Mouse (Mus musculus): ENCODE measurements around the gene Nupl2.

Nupl2 gene

DNA sequence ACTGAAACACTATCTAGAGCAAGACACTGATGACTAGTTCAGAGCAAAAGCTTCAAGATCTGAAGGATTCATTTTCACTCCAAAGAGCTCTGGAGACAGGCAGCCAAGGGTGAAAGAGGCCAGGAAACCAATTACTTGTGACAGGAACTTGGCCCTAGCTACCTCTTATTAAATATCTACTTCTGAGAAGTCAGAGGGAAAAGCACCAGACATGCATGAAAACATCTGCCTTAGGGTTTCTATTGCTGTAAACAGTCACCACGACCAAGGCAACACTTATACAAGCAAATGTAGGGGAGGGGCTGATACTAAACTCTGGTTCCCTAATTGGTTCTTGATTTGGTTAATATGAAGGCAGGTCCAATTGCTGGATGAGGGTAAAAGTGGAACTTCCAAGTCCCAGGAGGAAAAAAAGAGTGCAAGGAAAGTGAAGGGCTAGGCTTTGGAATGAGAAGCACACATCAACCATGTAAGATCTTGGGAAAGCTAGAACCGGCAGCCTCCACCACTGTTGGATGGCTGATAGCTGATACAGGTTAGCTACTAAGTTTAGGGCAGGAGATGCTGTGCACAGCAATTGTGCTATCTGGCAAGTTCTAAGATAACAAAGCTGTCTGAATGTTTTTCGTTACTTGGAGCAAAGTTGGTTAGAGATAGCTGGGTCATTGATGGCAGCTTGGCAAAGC, 49.2 kb downstream of the Nupl2 start:
- no peak for DNase-seq

- DNase-seq = no peak
These were observed 49.8 kb downstream of the Nupl2 start for GRCm38 (mm10) chr5:24214547-24214878.

DNA sequence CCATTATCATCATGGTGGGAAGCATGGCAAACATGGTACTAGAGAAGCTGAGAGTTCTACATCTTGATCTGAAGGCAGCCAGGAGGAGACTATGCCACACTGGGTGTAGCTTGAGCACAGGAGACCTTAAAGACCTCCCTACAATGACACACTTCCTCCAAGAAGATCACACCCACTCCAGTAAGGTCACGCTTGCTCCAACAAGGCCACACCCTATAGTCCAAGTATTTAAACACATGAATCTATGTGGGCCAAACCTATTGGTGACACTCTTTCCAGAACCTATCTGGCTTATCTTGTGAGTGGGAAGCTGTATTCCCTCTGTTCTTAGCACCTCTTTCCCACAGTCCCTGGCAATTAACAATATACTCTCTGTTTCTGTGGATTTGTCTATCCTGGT, 50.1 kb downstream of the Nupl2 start:
- no peak for DNase-seq

All from kidney, adult 11 months (tissue).